Mouse (Mus musculus) testis, adult 2 months (tissue): ENCODE data around the gene Ifit3b. TPM values are rescaled to one million over a fixed set of nuclear protein-coding genes. Genes with fewer than 3 reads are reported as not detected.
"Not testable (repeated sequence)": the region's sequence is repeated elsewhere in the genome, so short reads cannot be mapped to it uniquely, and the experiment has no call there.

Experiments used
- H3K27ac ChIP-seq: fragments of 200-500 bp; 2 replicates; pipeline ENCODE4 v1.5.1; 2012; ENCODE audit warnings: low read depth, low read length; ENCODE audit not compliant: control insufficient read depth, insufficient read depth
- H3K27me3 ChIP-seq: fragments of 200-500 bp; 2 replicates; pipeline ENCODE4 v1.6.1; 2012; ENCODE audit warnings: mild to moderate bottlenecking, low read length, moderate library complexity; ENCODE audit not compliant: control insufficient read depth, insufficient read depth
- H3K36me3 ChIP-seq: fragments of 200-500 bp; 2 replicates; pipeline ENCODE4 v1.6.1; 2012; ENCODE audit warnings: mild to moderate bottlenecking, low read length; ENCODE audit not compliant: control insufficient read depth, insufficient read depth
- H3K4me1 ChIP-seq: fragments of 200-500 bp; 2 replicates; pipeline ENCODE4 v1.6.1; 2012; ENCODE audit warnings: low read length; ENCODE audit not compliant: control insufficient read depth, insufficient read depth
- H3K4me3 ChIP-seq: fragments of 200-500 bp; 2 replicates; pipeline ENCODE4 v1.5.1; 2012; ENCODE audit warnings: low read depth, mild to moderate bottlenecking, low read length, moderate library complexity, mixed read lengths; ENCODE audit not compliant: control insufficient read depth
- CTCF ChIP-seq: fragments of 200-500 bp; IDR thresholded peaks from 2 replicates; pipeline ENCODE4 v1.5.1; 2012; ENCODE audit warnings: low read depth, mild to moderate bottlenecking, inconsistent platforms, low read length, moderate library complexity; ENCODE audit not compliant: control insufficient read depth, insufficient read depth, insufficient replicate concordance
- POLR2A ChIP-seq: fragments of 200-500 bp; IDR thresholded peaks from 2 replicates; pipeline ENCODE4 v1.6.1; 2012; ENCODE audit warnings: low read depth, mild to moderate bottlenecking, inconsistent platforms, low read length, moderate library complexity; ENCODE audit not compliant: control insufficient read depth
- polyA plus RNA-seq: library from polyadenylated mRNA; depleted of rRNA; stranded (reverse); fragments of >200 nt; gene quantifications from 2 replicates; pipeline ENCODE4 v1.2.3, GENCODE M21; 2012

Gene Ifit3b
- polyA plus RNA-seq, 1 experiment: 0.14 TPM

DNA sequence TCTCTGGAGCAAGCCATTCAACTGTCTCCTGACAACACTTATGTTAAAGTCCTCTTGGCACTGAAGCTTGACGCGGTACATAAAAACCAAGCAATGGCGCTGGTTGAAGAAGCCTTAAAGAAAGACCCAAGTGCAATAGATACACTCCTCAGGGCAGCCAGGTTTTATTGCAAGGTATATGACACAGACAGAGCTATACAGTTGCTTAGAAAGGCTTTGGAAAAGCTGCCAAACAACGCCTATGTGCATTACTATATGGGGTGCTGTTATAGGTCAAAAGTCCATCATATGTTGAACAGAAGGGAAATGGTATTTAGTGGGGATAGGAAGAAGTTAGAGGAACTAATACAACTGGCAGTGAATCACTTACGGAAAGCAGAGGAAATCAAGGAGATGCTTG lies 34.1 kb upstream of the Ifit3b start:
- no peak overlapping the region for H3K27ac ChIP-seq
- H3K4me1 ChIP-seq: no peaks in the 10 kb centered on the region
- no peak for TF ChIP-seq CTCF
- TF ChIP-seq POLR2A: no peak
- no peaks in the 10 kb centered on the region for H3K27me3 ChIP-seq
- no peaks in the 10 kb centered on the region for H3K36me3 ChIP-seq
- no peak overlapping the region for H3K4me3 ChIP-seq

DNA sequence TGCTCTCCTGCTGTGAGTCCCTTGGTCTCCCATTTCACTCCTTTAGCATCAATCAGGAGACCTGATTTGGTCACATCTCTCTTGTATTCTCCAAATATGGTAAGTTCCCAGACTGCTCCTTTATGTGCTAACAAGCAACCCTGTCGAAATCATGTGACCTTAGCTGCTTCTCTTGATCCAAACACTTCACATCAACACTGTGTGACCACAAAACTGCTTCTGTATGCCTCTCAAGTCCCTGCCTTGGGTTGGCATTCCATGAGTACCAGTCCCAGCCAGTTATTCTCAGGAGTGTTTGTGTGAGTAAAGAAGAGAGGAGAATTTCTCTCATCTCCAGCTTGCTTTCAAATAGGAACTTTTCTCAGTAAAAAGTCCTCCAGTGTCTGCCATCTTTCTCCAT lies 30.6 kb upstream of the Ifit3b start:
- H3K4me1 ChIP-seq: no peaks in the 10 kb centered on the region
- H3K4me3 ChIP-seq: no peak overlapping the region
- H3K36me3 ChIP-seq: no peaks in the 10 kb centered on the region
- no peaks in the 10 kb centered on the region for H3K27me3 ChIP-seq
- no peak overlapping the region for H3K27ac ChIP-seq
- TF ChIP-seq CTCF (no peak), POLR2A (no peak)

DNA sequence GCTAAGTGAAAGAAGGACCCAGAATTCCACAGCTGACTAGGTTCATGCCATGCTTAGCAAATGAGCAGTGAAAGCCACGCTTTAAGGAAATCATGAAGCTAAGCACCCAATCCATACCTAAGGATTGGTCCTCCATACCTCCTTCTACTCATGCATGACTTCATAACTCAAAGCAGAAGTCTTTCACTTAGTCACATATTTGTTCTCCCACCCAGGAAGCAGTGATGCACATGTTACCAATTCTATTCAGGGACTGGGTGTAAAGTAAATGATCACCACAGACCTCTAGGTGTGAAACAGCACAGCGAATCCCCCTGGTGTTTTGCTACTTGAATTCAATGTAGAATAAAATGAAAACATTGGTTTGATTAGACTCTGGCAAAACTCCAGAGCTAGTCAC lies 25.1 kb upstream of the Ifit3b start:
- not testable (repeated sequence) for H3K27me3 ChIP-seq, H3K36me3 ChIP-seq, H3K27ac ChIP-seq, H3K4me3 ChIP-seq, H3K4me1 ChIP-seq

DNA sequence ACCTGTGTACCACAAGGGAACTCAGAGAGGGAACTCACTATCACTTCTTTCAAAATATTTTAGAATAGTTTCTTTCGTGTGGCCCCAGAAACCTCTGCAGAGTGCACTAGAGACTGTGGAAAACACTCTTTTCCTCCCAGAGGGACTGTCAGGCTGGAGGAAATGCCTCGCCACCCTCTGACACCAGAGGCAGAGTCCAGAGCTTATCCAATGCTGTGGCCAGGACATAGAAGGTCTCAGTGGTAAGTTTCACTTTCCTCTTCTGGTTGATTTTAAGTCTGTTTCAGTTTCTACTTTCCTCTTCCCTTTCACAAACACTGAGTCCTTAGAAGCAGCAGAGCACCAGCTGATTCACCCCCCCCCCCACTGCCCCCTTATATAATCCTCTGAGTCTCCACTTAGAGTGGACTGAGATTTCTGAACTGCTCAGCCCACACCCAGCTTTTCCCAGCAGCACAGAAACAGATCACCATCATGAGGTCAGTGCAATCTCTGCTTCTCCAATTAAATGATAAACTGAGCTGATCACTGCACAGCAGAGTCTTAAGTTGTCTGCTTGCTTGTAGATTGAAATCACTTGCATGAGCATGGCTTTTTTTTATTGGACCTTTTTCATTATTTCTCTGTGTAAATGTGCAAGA lies 24.5 kb upstream of the Ifit3b start, which contains the start of gene Ifit3:
Gene Ifit3, plus strand, starts transcription at position 406 of the 641 bp plus-strand sequence.
- H3K36me3 ChIP-seq, H3K27me3 ChIP-seq, H3K27ac ChIP-seq, H3K4me3 ChIP-seq, H3K4me1 ChIP-seq: not testable (repeated sequence)

DNA sequence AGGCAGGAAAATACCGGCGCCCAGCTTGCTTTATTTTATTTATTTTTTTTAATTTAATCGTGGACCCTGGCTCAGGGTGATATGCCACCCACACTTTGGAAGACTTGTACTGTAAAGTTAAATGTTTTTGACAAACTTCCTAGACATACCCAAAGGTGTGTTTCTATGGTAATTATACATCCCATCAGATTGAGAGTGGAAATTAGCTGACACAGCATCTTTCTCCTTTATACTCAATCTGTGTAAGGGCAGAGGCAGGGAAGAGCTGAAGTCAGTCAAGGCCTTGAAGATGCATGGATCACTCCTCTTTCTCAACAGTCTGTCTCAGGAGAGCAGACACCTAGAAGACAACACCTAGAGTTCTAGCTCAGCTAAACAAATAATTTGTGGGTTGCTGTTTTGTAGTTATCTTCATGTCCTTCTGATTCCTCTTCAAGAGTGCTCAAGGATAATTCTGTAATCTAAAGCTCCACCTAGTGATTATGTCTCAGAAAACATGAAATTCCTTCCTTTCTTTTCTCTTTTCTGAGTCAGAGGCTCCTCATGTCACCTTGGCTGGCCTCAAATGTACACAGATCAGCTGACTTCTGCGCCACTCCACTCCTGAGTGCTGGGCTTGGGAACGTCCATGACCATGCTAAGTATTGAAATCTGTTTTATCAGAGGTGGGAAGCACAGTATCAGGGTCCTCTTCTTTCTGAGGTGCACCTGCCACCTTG lies 21.9 kb upstream of the Ifit3b start:
- H3K4me3 ChIP-seq, H3K36me3 ChIP-seq, H3K27me3 ChIP-seq, H3K27ac ChIP-seq, H3K4me1 ChIP-seq: not testable (repeated sequence)

DNA sequence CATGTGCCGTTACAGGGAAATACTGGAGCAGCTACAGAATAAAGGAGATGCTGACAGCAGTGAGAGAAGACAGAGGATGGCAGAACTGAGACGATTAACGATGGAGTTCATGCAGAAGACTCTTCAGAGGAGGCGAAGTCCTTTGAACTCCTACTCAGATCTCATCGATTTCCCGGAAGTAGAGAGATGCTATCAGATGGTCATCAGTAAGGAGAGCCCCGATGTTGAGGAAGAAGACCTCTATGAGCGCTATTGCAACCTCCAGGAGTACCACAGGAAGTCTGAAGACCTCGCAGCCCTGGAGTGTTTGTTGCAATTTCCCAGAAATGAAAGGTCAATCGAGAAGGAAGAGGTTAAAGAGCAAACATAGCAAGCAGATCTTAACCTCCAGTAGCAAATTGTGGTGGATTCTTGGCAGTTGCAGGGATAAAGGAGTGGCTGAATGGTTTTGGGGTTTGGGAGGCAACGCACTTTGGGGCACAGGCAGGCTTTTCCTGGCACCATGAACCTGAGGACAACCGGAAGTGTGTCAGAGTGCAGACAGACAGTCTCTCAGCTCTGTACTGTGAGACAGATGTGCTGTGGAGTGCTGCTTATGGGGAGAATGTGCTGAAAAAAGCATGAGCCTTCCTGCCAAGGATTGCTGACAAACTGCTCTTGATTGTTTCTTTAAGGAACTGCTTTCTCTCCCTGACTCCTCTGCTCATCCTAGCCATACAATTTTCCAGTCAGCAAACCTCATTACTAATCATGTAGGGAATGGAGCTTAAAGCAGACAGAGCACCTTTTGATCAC lies 19.7 kb upstream of the Ifit3b start:
- not testable (repeated sequence) for H3K27ac ChIP-seq, H3K4me3 ChIP-seq, H3K4me1 ChIP-seq, H3K36me3 ChIP-seq, H3K27me3 ChIP-seq

DNA sequence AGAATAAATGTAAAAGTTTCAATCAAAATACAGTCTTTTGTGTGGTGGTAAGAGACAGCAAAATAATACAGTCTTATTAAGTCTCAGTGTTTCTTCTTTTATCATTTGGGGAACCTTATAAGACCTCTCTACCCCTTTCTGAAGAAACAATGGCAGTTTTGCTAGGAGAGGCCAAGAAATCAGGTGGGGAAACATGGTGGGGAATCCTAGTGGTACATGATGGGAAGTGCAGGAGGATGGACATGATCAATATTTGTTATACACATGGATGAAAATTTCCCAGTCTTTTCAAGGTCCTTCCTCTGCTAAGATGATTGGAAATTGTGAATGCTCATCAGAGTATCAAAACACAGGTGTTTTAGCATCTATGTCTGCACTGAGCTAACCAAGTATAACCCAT lies 18.8 kb upstream of the Ifit3b start:
- no peak overlapping the region for H3K27ac ChIP-seq
- H3K4me1 ChIP-seq: peaks cover 3% of the 10 kb centered on the region
- no peaks in the 10 kb centered on the region for H3K27me3 ChIP-seq
- TF ChIP-seq CTCF (no peak), POLR2A (no peak)
- no peak overlapping the region for H3K4me3 ChIP-seq
- H3K36me3 ChIP-seq: no peaks in the 10 kb centered on the region

DNA sequence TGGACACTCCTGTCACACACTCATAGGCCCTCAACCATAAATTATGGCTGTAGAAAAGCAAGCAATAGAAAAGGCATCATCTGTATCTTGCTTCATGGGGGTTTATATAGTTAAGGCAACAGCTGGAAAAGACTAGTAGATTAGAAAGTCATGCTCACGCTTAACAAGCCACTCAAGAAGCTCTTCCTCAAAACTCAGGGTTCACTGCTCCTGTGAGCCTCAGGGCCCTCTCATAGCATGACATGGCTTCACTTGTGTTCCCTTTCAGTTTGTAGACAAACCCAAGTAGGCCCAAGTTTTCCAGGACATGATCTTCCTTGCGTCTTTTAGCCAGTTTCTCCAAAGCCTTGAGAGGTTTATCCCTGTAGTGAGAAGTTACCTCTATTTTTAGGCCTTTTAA lies 14.3 kb upstream of the Ifit3b start:
- H3K4me3 ChIP-seq: no peak overlapping the region
- no peaks in the 10 kb centered on the region for H3K4me1 ChIP-seq
- no peaks in the 10 kb centered on the region for H3K36me3 ChIP-seq
- TF ChIP-seq CTCF: no peak
- H3K27me3 ChIP-seq: no peaks in the 10 kb centered on the region
- H3K27ac ChIP-seq: no peak overlapping the region

DNA sequence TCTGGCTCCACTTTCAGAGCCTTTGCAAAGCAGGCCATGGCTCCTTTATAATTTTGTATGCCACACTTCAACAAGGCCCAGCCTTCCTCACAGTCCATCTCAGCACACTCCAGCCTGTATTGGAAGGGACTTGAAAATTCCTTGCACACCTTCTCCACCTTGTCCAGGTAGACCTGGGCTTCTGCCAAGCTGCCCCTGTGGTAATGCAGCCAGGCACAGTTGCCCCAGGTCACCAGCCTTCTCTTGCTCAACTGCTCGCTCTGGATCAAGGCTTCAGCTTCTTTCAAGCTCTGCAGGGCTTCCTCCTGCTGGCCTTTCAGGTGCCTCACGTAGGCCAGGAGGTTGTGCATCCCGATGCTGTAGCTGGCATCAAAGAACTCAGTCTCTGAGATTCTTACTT lies 13.2 kb upstream of the Ifit3b start:
- not testable (repeated sequence) for H3K4me3 ChIP-seq, H3K27ac ChIP-seq, H3K27me3 ChIP-seq, H3K4me1 ChIP-seq, H3K36me3 ChIP-seq
